Mouse (Mus musculus): ENCODE data around the gene Rufy1.

DNA sequence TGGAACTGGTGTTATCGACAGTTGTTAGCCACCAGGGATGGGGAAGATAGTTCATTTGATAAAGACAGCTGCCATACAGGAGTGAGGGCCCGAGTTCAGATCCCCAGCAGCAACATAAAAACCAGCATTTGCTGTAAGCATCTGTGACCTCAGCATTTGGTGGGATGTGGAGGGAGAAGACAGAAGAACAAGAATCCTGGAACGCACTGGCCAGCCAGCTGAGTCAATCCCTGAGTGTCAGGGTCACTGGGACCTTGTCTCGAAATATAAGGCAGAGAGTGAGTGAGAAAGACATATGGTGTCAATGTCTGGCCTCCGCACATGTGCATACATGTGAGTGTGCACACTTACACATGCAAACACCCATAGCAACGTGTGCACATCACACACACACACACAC is 9.8 kb upstream of the Rufy1 start:
- TF ChIP-seq CTCF (IDR thresholded peaks at IDR 0.05; ENCODE audit: low read depth, low read length) (no peak), GATA1 (IDR thresholded peaks at IDR 0.05; ENCODE audit: borderline replicate concordance, low read length) (no peak), POLR2AphosphoS5 (IDR thresholded peaks at IDR 0.05; ENCODE audit: insufficient replicate concordance, low read depth, low read length) (no peak)

All from G1E (cell line).